12 mouse cellular contexts compared by ENCODE assay signal in genomic region chr8:60444989-60445388, GRCm38 (mm10). TPM values are rescaled to one million over a fixed set of nuclear protein-coding genes. Genes with fewer than 3 reads are reported as not detected.
A peak's percentile ranks its signal among the peaks of the same experiment; 100 is the strongest.
DNase-seq lines count a peak whose midpoint lies in the region; ATAC-seq and TF ChIP-seq lines count a peak whose summit lies in the region.
"Had no signal": no experiment of that assay in that cellular context is flagged by ENCODE, and none has a peak within 500 bp of the region (broad histone marks: within the 10 kb centered on the region; RNA-seq: fewer than 3 reads in every experiment).

No protein-coding gene starts in this region.

- intact Hi-C loops in heart, postnatal 25 days (cut with DNase I) = no loop called here
- intact Hi-C loops in left cerebral cortex, postnatal 10 days (cut with DNase I) = loop anchor here (10.0 kb wide), 1 partner anchor 1780 kb away; no protein-coding TSS in a partner anchor

- H3K9ac ChIP-seq in heart, postnatal 0 days (replicated peaks; ENCODE audit: low read depth, low read length) = no peak overlapping the region
- no peak overlapping the region for H3K9ac ChIP-seq in CH12.LX (ENCODE audit: insufficient read depth, low read depth)
- no peak overlapping the region for H3K9ac ChIP-seq in embryonic facial prominence, embryonic 14.5 days (ENCODE audit: low read depth, low read length)
- H3K9ac ChIP-seq: heart, embryonic 12.5 days had no signal

- DNase-seq in heart, postnatal 0 days (ENCODE audit: low spot score) = no peak
- DNase-seq in heart, postnatal 25 days (ENCODE audit: low spot score) = no peak
- DNase-seq in CH12.LX (ENCODE audit: extremely low read depth) = peak; percentile 4
- peak; percentile 16 for DNase-seq in embryonic facial prominence, embryonic 14.5 days (ENCODE audit: low spot score)
- peak; percentile 19 to 55 for DNase-seq in left cerebral cortex, postnatal 10 days (ENCODE audit: extremely low spot score in 1 of 2, low spot score in 2 of 2)
- DNase-seq in natural killer cell, adult 2 months (ENCODE audit: low spot score in 2 of 2) = no peak
- DNase-seq in lung, postnatal 10 days = no peak
- no peak for DNase-seq in ovary, postnatal 14 days (ENCODE audit: low spot score)
- DNase-seq: thymus, postnatal 36 days had no signal

- TF ChIP-seq CTCF in heart, postnatal 0 days (IDR thresholded peaks at IDR 0.05; ENCODE audit: low read depth) = peak; percentile 40; the same call in 1 of the 2 replicates
- TF ChIP-seq CTCF in CH12.LX (conservative IDR thresholded peaks at IDR 0.05 in 1 of 2, IDR thresholded peaks at IDR 0.05 in 1 of 2; ENCODE audit: low read depth in 2 of 2, low read length in 2 of 2) = peak in 1 of 2 experiments; percentile 53; a peak in 2 of 4 replicates

- H3K27ac ChIP-seq in heart, postnatal 0 days (ENCODE audit: low read depth) = no peak overlapping the region
- no peak overlapping the region for H3K27ac ChIP-seq in CH12.LX (ENCODE audit: insufficient read depth, low read depth)
- H3K27ac ChIP-seq in embryonic facial prominence, embryonic 14.5 days (replicated peaks; ENCODE audit: low read depth, low read length) = no peak overlapping the region

- TF ChIP-seq POLR2A in CH12.LX (IDR thresholded peaks at IDR 0.05; ENCODE audit: low read depth, low read length) = no peak

- in situ Hi-C loops in CH12.LX (cut with MboI; ENCODE audit: low pct_ligation_motif_present, low pct_unique_long_range_greater_than_20kb, low sequenced_read_pairs) = no loop called here

- TF ChIP-seq EP300 in heart, postnatal 0 days (IDR thresholded peaks at IDR 0.05; ENCODE audit: low read depth) = no peak
- no peak for TF ChIP-seq EP300 in CH12.LX (IDR thresholded peaks at IDR 0.05; ENCODE audit: low read length)

- no peak overlapping the region for H3K4me2 ChIP-seq in heart, postnatal 0 days (ENCODE audit: low read depth, low read length)
- no peak overlapping the region for H3K4me2 ChIP-seq in CH12.LX (ENCODE audit: insufficient read depth, low read depth, poor library complexity, severe bottlenecking)
- H3K4me2 ChIP-seq in embryonic facial prominence, embryonic 14.5 days (ENCODE audit: low read depth, low read length) = no peak overlapping the region
- H3K4me2 ChIP-seq: heart, embryonic 12.5 days had no signal

- no peak for ATAC-seq in heart, postnatal 0 days (ENCODE audit: insufficient read depth, low read depth)
- ATAC-seq in embryonic facial prominence, embryonic 14.5 days (ENCODE audit: low read depth) = no peak

- H3K9me3 ChIP-seq in heart, postnatal 0 days (replicated peaks; ENCODE audit: control insufficient read depth, low read length) = no peaks in the 10 kb centered on the region
- H3K9me3 ChIP-seq in CH12.LX (replicated peaks; ENCODE audit: low read length) = no peaks in the 10 kb centered on the region
- H3K9me3 ChIP-seq in embryonic facial prominence, embryonic 14.5 days (ENCODE audit: control insufficient read depth, low read length) = no peaks in the 10 kb centered on the region
- H3K9me3 ChIP-seq: heart, embryonic 12.5 days had no signal

- dilution Hi-C loops in CH12.LX (cut with MboI; ENCODE audit: extremely low pct_ligation_motif_present, extremely low pct_unique_long_range_greater_than_20kb, low sequenced_read_pairs) = no loop called here

- H3K27me3 ChIP-seq in heart, postnatal 0 days (ENCODE audit: control insufficient read depth, insufficient read depth, low read length) = no peaks in the 10 kb centered on the region
- H3K27me3 ChIP-seq in CH12.LX (replicated peaks) = no peaks in the 10 kb centered on the region
- H3K27me3 ChIP-seq in embryonic facial prominence, embryonic 14.5 days (replicated peaks; ENCODE audit: control insufficient read depth, insufficient read depth, low read length) = no peaks in the 10 kb centered on the region
- H3K27me3 ChIP-seq: heart, embryonic 12.5 days had no signal

- H3K36me3 ChIP-seq in heart, postnatal 0 days (replicated peaks; ENCODE audit: control insufficient read depth, insufficient read depth, low read length) = no peaks in the 10 kb centered on the region
- H3K36me3 ChIP-seq in CH12.LX (replicated peaks in 1 of 2; ENCODE audit: control insufficient read depth in 1 of 2, insufficient read depth in 1 of 2, low read length in 1 of 2) = no peaks in the 10 kb centered on the region
- no peaks in the 10 kb centered on the region for H3K36me3 ChIP-seq in embryonic facial prominence, embryonic 14.5 days (ENCODE audit: control insufficient read depth, insufficient read depth, low read length)
- H3K36me3 ChIP-seq: heart, embryonic 12.5 days had no signal

- WGBS in heart, postnatal 0 days = 68% methylated on average over 6 of the region's 6 CpGs
- WGBS in embryonic facial prominence, embryonic 14.5 days = 74% methylated on average over 6 of the region's 6 CpGs

- TF ChIP-seq RAD21 in CH12.LX (IDR thresholded peaks at IDR 0.05; ENCODE audit: low read depth, low read length) = peak; percentile 60

- no peaks in the 10 kb centered on the region for H3K4me1 ChIP-seq in heart, postnatal 0 days (ENCODE audit: control insufficient read depth, insufficient read depth)
- no peaks in the 10 kb centered on the region for H3K4me1 ChIP-seq in CH12.LX (ENCODE audit: control insufficient read depth in 1 of 2, insufficient read depth in 2 of 2)
- H3K4me1 ChIP-seq in embryonic facial prominence, embryonic 14.5 days (ENCODE audit: control insufficient read depth, insufficient read depth, low read length) = no peaks in the 10 kb centered on the region
- H3K4me1 ChIP-seq: heart, embryonic 12.5 days had no signal

- no peak overlapping the region for H3K4me3 ChIP-seq in heart, postnatal 0 days (ENCODE audit: low read depth, low read length)
- no peak overlapping the region for H3K4me3 ChIP-seq in CH12.LX (replicated peaks in 1 of 3; ENCODE audit: low read depth in 2 of 3, low read length in 2 of 3, poor library complexity in 1 of 3)
- H3K4me3 ChIP-seq in embryonic facial prominence, embryonic 14.5 days (ENCODE audit: low read depth, low read length) = no peak overlapping the region
- H3K4me3 ChIP-seq: heart, embryonic 12.5 days had no signal

- H3K79me2 ChIP-seq in CH12.LX (replicated peaks; ENCODE audit: control insufficient read depth, extremely low read depth, insufficient read depth, poor library complexity, severe bottlenecking) = no peaks in the 10 kb centered on the region

TF ChIP-seq in CH12.LX, 34 proteins besides CTCF, POLR2A, EP300 and RAD21:
- TF ChIP-seq SMC3 (IDR thresholded peaks at IDR 0.05; ENCODE audit: low read depth, low read length) (peak; percentile 28; the same call in 1 of the 2 replicates), HCFC1 (IDR thresholded peaks at IDR 0.05; ENCODE audit: low read depth, low read length) (no peak), MAX (IDR thresholded peaks at IDR 0.05; ENCODE audit: low read length) (no peak), IRF4 (IDR thresholded peaks at IDR 0.05; ENCODE audit: low read depth, low read length) (no peak), POLR2AphosphoS2 (IDR thresholded peaks at IDR 0.05; ENCODE audit: low read depth, low read length) (no peak)

RNA-seq across cellular contexts. Expression of gene Gm10283, which starts 58.0 kb away (rescaled TPM):
- total RNA-seq in heart, postnatal 0 days (2014; rRNA removed; ENCODE audit: low replicate concordance) = not detected in 2 replicates
- polyA plus RNA-seq in heart, postnatal 0 days (2015; fragmentation: Nextera tagmentation; extraction: Ambion mirVana) = not detected in 2 replicates
- total RNA-seq in heart, postnatal 25 days (2021) = not detected
- not detected in 2 replicates for total RNA-seq in CH12.LX (2012; rRNA removed)
- total RNA-seq in CH12.LX (2014; rRNA removed) = not detected in 2 replicates
- polyA plus RNA-seq in CH12.LX (2012; ENCODE audit: insufficient read length, low read depth) = not detected in 2 replicates
- polyA plus RNA-seq in embryonic facial prominence, embryonic 14.5 days (2014; fragmentation: Nextera tagmentation; extraction: Ambion mirVana) = not detected in 2 replicates
- not detected for total RNA-seq in left cerebral cortex, postnatal 10 days (2021)
- total RNA-seq: left cerebral cortex, adult 18-20 months had no signal
- polyA plus RNA-seq: heart, embryonic 12.5 days; lung, embryonic 16.5 days had no signal

Comparison
In these comparisons a context has a peak if more than half of its experiments do, and no peak if none do; other contexts are left out.
1. DNase-seq: peak in CH12.LX (single experiment), embryonic facial prominence, embryonic 14.5 days (single experiment) and left cerebral cortex, postnatal 10 days (2 of 2); none in heart, postnatal 0 days (single experiment), heart, postnatal 25 days (single experiment), natural killer cell, adult 2 months (0 of 2), lung, postnatal 10 days (single experiment) and ovary, postnatal 14 days (single experiment).